Mouse (Mus musculus) CH12.LX (cell line): ENCODE measurements around the gene Gpatch3. TPM values are rescaled to one million over a fixed set of nuclear protein-coding genes. Genes with fewer than 3 reads are reported as not detected.

Experiments
- DNase-seq: peaks from one replicate; pipeline ENCODE4 v3.0.0-alpha.2; 2013; ENCODE audit errors: extremely low read depth
- H3K27ac ChIP-seq: 2 replicates; pipeline ENCODE4 v1.5.1; 2012; ENCODE audit warnings: low read depth, mild to moderate bottlenecking, control low read depth, moderate library complexity; ENCODE audit not compliant: insufficient read depth
- H3K27me3 ChIP-seq: replicated peaks from 2 replicates; pipeline ENCODE3; 2012; ENCODE audit warnings: inconsistent platforms
- H3K36me3 ChIP-seq, 2 experiments: replicated peaks in 1 of 2; 2 replicates each; pipeline versions ENCODE3 to v1.6.1; 2012; ENCODE audit warnings: inconsistent platforms in 1 of 2, low read length in 1 of 2, mild to moderate bottlenecking in 1 of 2, mixed read lengths in 1 of 2, moderate library complexity in 1 of 2; ENCODE audit not compliant: control insufficient read depth in 1 of 2, insufficient read depth in 1 of 2
- H3K4me1 ChIP-seq, 2 experiments: 2 replicates each; pipeline ENCODE4 v1.6.1; 2012; ENCODE audit warnings: inconsistent platforms in 1 of 2, moderate library complexity in 1 of 2; ENCODE audit not compliant: insufficient read depth in 2 of 2, control insufficient read depth in 1 of 2
- H3K4me2 ChIP-seq: 2 replicates; pipeline ENCODE4 v1.6.1; 2012; ENCODE audit warnings: low read depth, mild to moderate bottlenecking, control low read depth; ENCODE audit not compliant: poor library complexity, insufficient read depth, severe bottlenecking
- H3K4me3 ChIP-seq, 3 experiments: fragments of 150-350 bp in 1 of 3; sonication (generic) in 1 of 3; replicated peaks in 1 of 3; 2 replicates each; pipeline versions ENCODE3 to v1.5.1; 2011 to 2012; ENCODE audit warnings: low read depth in 2 of 3, low read length in 2 of 3, mild to moderate bottlenecking in 2 of 3, moderate library complexity in 2 of 3, control low read depth in 1 of 3, improper control_type of control experiment in 1 of 3, inconsistent platforms in 1 of 3, mixed read lengths in 1 of 3; ENCODE audit not compliant: poor library complexity in 1 of 3
- H3K79me2 ChIP-seq: replicated peaks from 2 replicates; pipeline ENCODE4 v1.6.1; 2012; ENCODE audit warnings: mild to moderate bottlenecking, moderate library complexity; ENCODE audit not compliant: control insufficient read depth, poor library complexity, insufficient read depth, severe bottlenecking; ENCODE audit errors: extremely low read depth
- H3K9ac ChIP-seq: 2 replicates; pipeline ENCODE4 v1.6.1; 2012; ENCODE audit warnings: low read depth, mild to moderate bottlenecking, control low read depth, moderate library complexity; ENCODE audit not compliant: insufficient read depth
- H3K9me3 ChIP-seq: replicated peaks from 2 replicates; pipeline ENCODE3; 2012; ENCODE audit warnings: low read length, inconsistent platforms, mixed read lengths
- BHLHE40 ChIP-seq: IDR thresholded peaks from 2 replicates; pipeline ENCODE4 v1.6.1; 2011; ENCODE audit warnings: mild to moderate bottlenecking, low read depth, low read length, improper control_type of control experiment
- CHD2 ChIP-seq: IDR thresholded peaks from 2 replicates; pipeline ENCODE4 v1.6.1; 2011; ENCODE audit warnings: low read length, improper control_type of control experiment
- ELF1 ChIP-seq: IDR thresholded peaks from 2 replicates; pipeline ENCODE4 v1.6.1; 2014; ENCODE audit warnings: low read depth, mild to moderate bottlenecking, inconsistent platforms, low read length, improper control_type of control experiment
- ETS1 ChIP-seq: conservative IDR thresholded peaks from 2 replicates; pipeline ENCODE4 v1.6.1; 2012; ENCODE audit warnings: low read depth, mild to moderate bottlenecking, inconsistent platforms, low read length, improper control_type of control experiment, moderate library complexity
- GABPA ChIP-seq: IDR thresholded peaks from 2 replicates; pipeline ENCODE4 v1.6.1; 2012; ENCODE audit warnings: low read depth, low read length, improper control_type of control experiment, inconsistent platforms; ENCODE audit not compliant: insufficient replicate concordance
- HCFC1 ChIP-seq: IDR thresholded peaks from 2 replicates; pipeline ENCODE4 v1.6.1; 2012; ENCODE audit warnings: low read depth, mild to moderate bottlenecking, inconsistent platforms, low read length, improper control_type of control experiment
- JUN ChIP-seq: IDR thresholded peaks from 2 replicates; pipeline ENCODE4 v1.6.1; 2011; ENCODE audit warnings: low read depth, mild to moderate bottlenecking, low read length, improper control_type of control experiment, moderate library complexity; ENCODE audit not compliant: insufficient read depth
- MAFK ChIP-seq: IDR thresholded peaks from 2 replicates; pipeline ENCODE4 v1.6.1; 2011; ENCODE audit warnings: low read length, improper control_type of control experiment; ENCODE audit not compliant: insufficient replicate concordance
- MAX ChIP-seq: IDR thresholded peaks from 2 replicates; pipeline ENCODE4 v1.6.1; 2011; ENCODE audit warnings: low read length, improper control_type of control experiment
- MAZ ChIP-seq: IDR thresholded peaks from 2 replicates; pipeline ENCODE4 v1.6.1; 2012; ENCODE audit warnings: low read depth, mild to moderate bottlenecking, inconsistent platforms, low read length, improper control_type of control experiment, moderate library complexity
- MYC ChIP-seq: IDR thresholded peaks from 2 replicates; pipeline ENCODE4 v1.6.1; 2011; ENCODE audit warnings: low read depth, mild to moderate bottlenecking, improper control_type of control experiment, low read length
- NRF1 ChIP-seq: IDR thresholded peaks from 2 replicates; pipeline ENCODE4 v1.6.1; 2014; ENCODE audit warnings: low read depth, mild to moderate bottlenecking, inconsistent platforms, low read length, improper control_type of control experiment, moderate library complexity
- PAX5 ChIP-seq: IDR thresholded peaks from 2 replicates; pipeline ENCODE4 v1.6.1; 2012; ENCODE audit warnings: low read length, inconsistent platforms, mixed read lengths
- POLR2AphosphoS2 ChIP-seq: IDR thresholded peaks from 2 replicates; pipeline ENCODE4 v1.6.1; 2011; ENCODE audit warnings: low read depth, low read length, improper control_type of control experiment
- RAD21 ChIP-seq: IDR thresholded peaks from 2 replicates; pipeline ENCODE4 v1.6.1; 2011; ENCODE audit warnings: low read depth, mild to moderate bottlenecking, low read length, improper control_type of control experiment, moderate library complexity
- RCOR1 ChIP-seq: conservative IDR thresholded peaks from 2 replicates; pipeline ENCODE4 v1.6.1; 2012; ENCODE audit warnings: low read depth, mild to moderate bottlenecking, inconsistent platforms, low read length, improper control_type of control experiment
- SMC3 ChIP-seq: IDR thresholded peaks from 2 replicates; pipeline ENCODE4 v1.6.1; 2011; ENCODE audit warnings: low read depth, low read length, improper control_type of control experiment
- TBP ChIP-seq: conservative IDR thresholded peaks from 2 replicates; pipeline ENCODE4 v1.6.1; 2011; ENCODE audit warnings: low read depth, low read length, improper control_type of control experiment
- ZC3H11A ChIP-seq: IDR thresholded peaks from 2 replicates; pipeline ENCODE4 v1.6.1; 2012; ENCODE audit warnings: low read depth, mild to moderate bottlenecking, inconsistent platforms, low read length, improper control_type of control experiment
- ZNF384 ChIP-seq: IDR thresholded peaks from 2 replicates; pipeline ENCODE4 v1.6.1; 2012; ENCODE audit warnings: low read depth, low read length, improper control_type of control experiment, inconsistent platforms
- dilution Hi-C: fragments of 300-500 bp; cut with MboI; formaldehyde crosslinking; loops from 2 replicates; pipeline ENCODE4 v1.14.3; 2020; ENCODE audit warnings: low sequenced_read_pairs; ENCODE audit not compliant: extremely low pct_unique_long_range_greater_than_20kb, extremely low pct_ligation_motif_present
- in situ Hi-C: fragments of 300-500 bp; cut with MboI; formaldehyde crosslinking; loops from 3 replicates; pipeline ENCODE4 v1.14.3; 2019; ENCODE audit warnings: low sequenced_read_pairs, low pct_ligation_motif_present, low pct_unique_long_range_greater_than_20kb, mixed read lengths
- polyA plus RNA-seq: library from polyadenylated mRNA; unstranded; fragments of >175 nt; gene quantifications from 2 replicates; pipeline ENCODE4 v1.2.1, GENCODE M21; 2012; ENCODE audit warnings: low read depth; ENCODE audit not compliant: insufficient read length
- total RNA-seq, 2 experiments: library from RNA; depleted of rRNA; stranded (reverse); fragments of 300-350 nt in 1 of 2; fragments of >200 nt in 1 of 2; gene quantifications; 2 replicates each; pipeline ENCODE4 v1.2.3; 2012 to 2014

Gene Gpatch3
- total and polyA plus RNA-seq, 3 experiments: 7.2 to 20.9 (median 10.8) TPM

- Histone ChIP-seq H3K9me3 (peaks cover 5% of the 10 kb centered on the region), H3K4me1 (peaks cover 9 to 10% of the 10 kb centered on the region in 2 experiments), H3K4me3 (no peak within 1 kb of the TSS), H3K4me2 (no peak within 1 kb of the TSS), H3K27me3 (peaks cover 15% of the 10 kb centered on the region), H3K79me2 (no peaks in the 10 kb centered on the region)
- dilution Hi-C loops: no loop called here
- DNase-seq: no peak
- TF ChIP-seq MAX (peak; percentile 50; the same call in 1 of the 2 replicates), MYC (0 out of 2 replicates have a peak, but pooled peaks have one; percentile 70), GABPA (no peak), MAFK (no peak), ZNF384 (peak; percentile 27; the same call in 1 of the 2 replicates), ELF1 (no peak), BHLHE40 (no peak), PAX5 (no peak), MAZ (no peak), TBP (no peak), JUN (no peak), CHD2 (no peak), RCOR1 (no peak), ZC3H11A (no peak), POLR2AphosphoS2 (no peak)
- TF ChIP-seq, all 38 proteins: peak for 3
- H3K9ac ChIP-seq: no peak within 1 kb of the TSS
- in situ Hi-C loops: no loop called here
- H3K27ac ChIP-seq: no peak within 1 kb of the TSS
- no peaks in the 10 kb centered on the region for H3K36me3 ChIP-seq
Observed at GRCm38 (mm10) chr4:133552768-133553447, 21.6 kb upstream of the Gpatch3 start, which contains the start of gene Nr0b2. Nr0b2 (plus strand) TSS chr4:133553376.

DNA sequence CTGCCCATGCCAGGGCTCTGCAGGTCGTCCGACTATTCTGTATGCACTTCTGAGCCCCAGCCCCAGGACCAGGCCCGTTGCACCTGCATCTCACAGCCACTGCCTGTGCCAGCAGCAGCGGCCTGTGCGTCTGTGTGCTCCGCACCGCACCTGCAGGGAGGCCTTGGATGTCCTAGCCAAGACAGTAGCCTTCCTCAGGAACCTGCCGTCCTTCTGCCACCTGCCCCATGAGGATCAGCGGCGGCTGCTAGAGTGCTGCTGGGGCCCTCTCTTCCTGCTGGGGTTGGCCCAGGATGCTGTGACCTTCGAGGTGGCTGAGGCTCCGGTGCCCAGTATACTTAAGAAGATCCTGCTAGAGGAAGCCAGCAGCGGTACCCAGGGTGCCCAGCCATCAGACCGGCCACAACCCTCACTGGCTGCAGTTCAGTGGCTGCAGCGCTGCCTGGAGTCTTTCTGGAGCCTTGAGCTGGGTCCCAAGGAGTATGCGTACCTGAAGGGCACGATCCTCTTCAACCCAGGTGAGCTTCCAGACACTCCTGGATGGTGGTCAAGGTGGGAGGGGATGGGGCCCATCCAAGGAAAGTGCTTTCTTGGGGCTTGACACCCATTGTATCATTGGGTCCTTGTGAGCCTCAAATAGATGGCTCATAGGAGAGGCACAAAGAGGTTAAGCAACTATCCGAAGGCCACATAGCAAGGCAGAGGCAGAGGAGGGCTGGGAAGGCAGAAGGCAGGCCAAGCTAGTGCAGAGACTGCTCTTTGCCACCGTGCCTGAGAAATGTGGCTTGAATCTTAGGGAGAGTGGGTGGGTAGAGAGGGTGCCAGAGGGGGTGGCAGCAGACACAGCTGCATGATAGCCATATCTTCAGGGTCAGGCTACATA lies 20.9 kb upstream of the Gpatch3 start:
- Histone ChIP-seq H3K27me3 (peaks cover 19% of the 10 kb centered on the region), H3K9ac (no peak overlapping the region), H3K4me3 (no peak overlapping the region), H3K9me3 (peaks cover 5% of the 10 kb centered on the region), H3K79me2 (no peaks in the 10 kb centered on the region), H3K4me2 (no peak overlapping the region), H3K4me1 (peaks cover 9 to 10% of the 10 kb centered on the region in 2 experiments), H3K27ac (no peak overlapping the region), H3K36me3 (no peaks in the 10 kb centered on the region)
- dilution Hi-C loops (no loop called here), in situ Hi-C loops (no loop called here)
- DNase-seq: no peak
- TF ChIP-seq ETS1 (no peak), JUN (no peak), SMC3 (no peak), HCFC1 (no peak), NRF1 (no peak), CHD2 (no peak), RAD21 (no peak)
